Mouse (Mus musculus) limb, embryonic 14.5 days (tissue): Measurements from ENCODE around the gene Ascc3. TPM values are rescaled to one million over a fixed set of nuclear protein-coding genes. Genes with fewer than 3 reads are reported as not detected.

ENCODE experiments used
- ATAC-seq: fragments of 200-750 bp; cut with Nextera tagmentation; 2 replicates; pipeline ENCODE4 v1.8.0; 2017; ENCODE audit warnings: low read depth, moderate number of reproducible peaks, moderate TSS enrichment; ENCODE audit not compliant: low FRiP score
- DNase-seq: peaks from one replicate; pipeline ENCODE4 v3.0.0-alpha.2; 2015; ENCODE audit warnings: low spot score
- H3K27ac ChIP-seq: fragments of 300-500 bp; sonication (generic); replicated peaks from 2 replicates; pipeline ENCODE4 v1.5.1; 2014; ENCODE audit warnings: low read depth, mild to moderate bottlenecking, low read length, moderate library complexity, mixed read lengths
- H3K27me3 ChIP-seq: fragments of 300-500 bp; sonication (generic); 2 replicates; pipeline ENCODE4 v1.6.1; 2014; ENCODE audit warnings: low read length, mixed read lengths; ENCODE audit not compliant: control insufficient read depth, insufficient read depth
- H3K36me3 ChIP-seq: fragments of 300-500 bp; sonication (generic); 2 replicates; pipeline ENCODE4 v1.6.1; 2014; ENCODE audit warnings: mild to moderate bottlenecking, low read length, moderate library complexity, mixed read lengths; ENCODE audit not compliant: control insufficient read depth, insufficient read depth
- H3K4me1 ChIP-seq: fragments of 300-500 bp; sonication (generic); 2 replicates; pipeline ENCODE4 v1.6.1; 2014; ENCODE audit warnings: antibody characterized with exemption, low read length, mixed read lengths; ENCODE audit not compliant: control insufficient read depth, insufficient read depth
- H3K4me2 ChIP-seq: fragments of 300-500 bp; sonication (generic); replicated peaks from 2 replicates; pipeline ENCODE4 v1.6.1; 2014; ENCODE audit warnings: low read depth, mild to moderate bottlenecking, low read length, moderate library complexity; ENCODE audit not compliant: severe bottlenecking
- H3K4me3 ChIP-seq: fragments of 300-500 bp; sonication (generic); replicated peaks from 2 replicates; pipeline ENCODE4 v1.5.1; 2014; ENCODE audit warnings: low read length
- H3K9ac ChIP-seq: fragments of 300-500 bp; sonication (generic); 2 replicates; pipeline ENCODE4 v1.6.1; 2014; ENCODE audit warnings: mild to moderate bottlenecking, low read depth, low read length, moderate library complexity; ENCODE audit not compliant: severe bottlenecking
- H3K9me3 ChIP-seq: fragments of 300-500 bp; sonication (generic); 2 replicates; pipeline ENCODE4 v1.6.1; 2016; ENCODE audit warnings: low read length; ENCODE audit not compliant: control insufficient read depth
- POLR2A ChIP-seq: fragments of 200-500 bp; IDR thresholded peaks from 2 replicates; pipeline ENCODE4 v1.8.0; 2012; ENCODE audit warnings: inconsistent platforms, mild to moderate bottlenecking, moderate library complexity, borderline replicate concordance; ENCODE audit not compliant: insufficient read depth, insufficient read length; ENCODE audit errors: extremely low read depth
- WGBS: fragments of 180-500 bp; shearing (Covaris S2); extraction: QIAGEN DNeasy Blood & Tissue Kit; methylation state at CpG from one replicate; pipeline ENCODE4 v1.1.7; 2014; 5-methylcytosine and 5-hydroxymethylcytosine counted together
- polyA plus RNA-seq, 2 experiments: library from polyadenylated mRNA; depleted of rRNA in 1 of 2; stranded (reverse) in 1 of 2; unstranded in 1 of 2; fragments of >200 nt; fragmentation: Nextera tagmentation in 1 of 2; extraction: Ambion mirVana in 1 of 2; gene quantifications; 2 replicates each; pipeline versions ENCODE4 v1.2.1 to v1.2.3; 2012 to 2014

The Ascc3 gene
- polyA plus RNA-seq, 2 experiments = 22.5 to 25.0 TPM

- ATAC-seq (peak; percentile 70; the same call in 1 of the 2 replicates), DNase-seq (peak; percentile 32)
- H3K36me3 ChIP-seq = peaks cover 11% of the 10 kb centered on the region
- H3K27ac ChIP-seq = no peak overlapping the region
- H3K27me3 ChIP-seq = no peaks in the 10 kb centered on the region
- H3K9ac ChIP-seq = no peak overlapping the region
- WGBS = 41% methylated on average over 1 of the region's 1 CpGs
- H3K9me3 ChIP-seq = no peaks in the 10 kb centered on the region
- TF ChIP-seq POLR2A = no peak
- no peaks in the 10 kb centered on the region for H3K4me1 ChIP-seq
- H3K4me2 ChIP-seq = no peak overlapping the region
- H3K4me3 ChIP-seq = no peak overlapping the region
Measured at GRCm38 (mm10) chr10:50657352-50657751, 64.9 kb downstream of the Ascc3 start.

GRCm38 (mm10) chr10:50671517-50671916 is 79.0 kb downstream of the Ascc3 start:
- no peaks in the 10 kb centered on the region for H3K4me1 ChIP-seq
- WGBS = 85% methylated on average over 5 of the region's 5 CpGs
- ATAC-seq (no peak), DNase-seq (no peak)
- H3K4me3 ChIP-seq = no peak overlapping the region
- H3K4me2 ChIP-seq = no peak overlapping the region
- H3K36me3 ChIP-seq = no peaks in the 10 kb centered on the region; the same call in 1 of the 2 replicates
- H3K9ac ChIP-seq = no peak overlapping the region
- H3K27me3 ChIP-seq = no peaks in the 10 kb centered on the region
- no peaks in the 10 kb centered on the region for H3K9me3 ChIP-seq
- no peak overlapping the region for H3K27ac ChIP-seq
- no peak for TF ChIP-seq POLR2A

- no peaks in the 10 kb centered on the region for H3K27me3 ChIP-seq
- H3K27ac ChIP-seq = no peak overlapping the region
- no peaks in the 10 kb centered on the region for H3K4me1 ChIP-seq
- no peak overlapping the region for H3K4me2 ChIP-seq
- ATAC-seq = no peak
- H3K9me3 ChIP-seq = no peaks in the 10 kb centered on the region
- no peak overlapping the region for H3K9ac ChIP-seq
- no peak overlapping the region for H3K4me3 ChIP-seq
- no peak for TF ChIP-seq POLR2A
- DNase-seq = no peak
- no peaks in the 10 kb centered on the region for H3K36me3 ChIP-seq
Measured at GRCm38 (mm10) chr10:50690324-50690723, 97.9 kb downstream of the Ascc3 start.

GRCm38 (mm10) chr10:50698836-50699433 is 106.5 kb downstream of the Ascc3 start:
- no peak overlapping the region for H3K4me3 ChIP-seq
- 59% methylated on average over 4 of the region's 4 CpGs for WGBS
- H3K36me3 ChIP-seq = 0 out of 2 replicates have a peak, but pooled peaks cover 8% of the 10 kb centered on the region
- no peaks in the 10 kb centered on the region for H3K4me1 ChIP-seq
- no peaks in the 10 kb centered on the region for H3K27me3 ChIP-seq
- H3K9me3 ChIP-seq = no peaks in the 10 kb centered on the region
- ATAC-seq (no peak), DNase-seq (peak; percentile 4)
- no peak for TF ChIP-seq POLR2A
- no peak overlapping the region for H3K27ac ChIP-seq
- no peak overlapping the region for H3K4me2 ChIP-seq
- H3K9ac ChIP-seq = no peak overlapping the region

- Histone ChIP-seq H3K27me3 (no peaks in the 10 kb centered on the region), H3K9me3 (no peaks in the 10 kb centered on the region), H3K4me2 (no peak overlapping the region), H3K4me3 (no peak overlapping the region), H3K9ac (no peak overlapping the region), H3K4me1 (no peaks in the 10 kb centered on the region), H3K27ac (no peak overlapping the region), H3K36me3 (0 out of 2 replicates have a peak, but pooled peaks cover 8% of the 10 kb centered on the region)
- 62% methylated on average over 2 of the region's 2 CpGs for WGBS
- DNase-seq (no peak), ATAC-seq (no peak)
- no peak for TF ChIP-seq POLR2A
Measured at GRCm38 (mm10) chr10:50701736-50702135, 109.3 kb downstream of the Ascc3 start.

- H3K4me1 ChIP-seq = no peaks in the 10 kb centered on the region
- no peak for TF ChIP-seq POLR2A
- no peak overlapping the region for H3K4me3 ChIP-seq
- ATAC-seq = no peak
- DNase-seq = no peak
- H3K4me2 ChIP-seq = no peak overlapping the region
- H3K27me3 ChIP-seq = no peaks in the 10 kb centered on the region
- H3K27ac ChIP-seq = no peak overlapping the region
- H3K36me3 ChIP-seq = 0 out of 2 replicates have a peak, but pooled peaks cover 8% of the 10 kb centered on the region
- WGBS = 70% methylated on average over 3 of the region's 3 CpGs
- no peak overlapping the region for H3K9ac ChIP-seq
- no peaks in the 10 kb centered on the region for H3K9me3 ChIP-seq
Measured at GRCm38 (mm10) chr10:50702361-50702760, 109.9 kb downstream of the Ascc3 start.
